Mouse (Mus musculus): ENCODE measurements around the gene Smg7.

DNA sequence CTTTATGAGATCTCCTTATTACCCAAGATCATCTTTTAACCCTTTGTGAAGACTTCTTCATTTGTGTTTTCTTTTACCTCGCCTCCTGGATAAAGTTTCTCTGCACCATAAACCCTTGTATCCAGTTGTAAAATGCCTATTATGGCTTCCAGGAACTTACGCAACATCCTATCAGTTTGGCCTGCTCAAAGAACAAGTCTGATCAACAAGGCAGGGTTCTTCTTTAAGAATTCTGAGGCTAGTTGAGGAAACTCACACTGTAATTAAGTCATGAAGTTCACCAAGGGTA, 94.1 kb downstream of the Smg7 start:
- TF ChIP-seq CTCF (IDR thresholded peaks at IDR 0.05; ENCODE audit: low read depth, low read length) = no peak
- no peak for TF ChIP-seq EP300 (IDR thresholded peaks at IDR 0.05; ENCODE audit: insufficient read depth, low read depth, low read length)
- no peak for TF ChIP-seq POLR2A (IDR thresholded peaks at IDR 0.05; ENCODE audit: insufficient read depth, low read length)

Measured in ES-Bruce4 (cell line).